Mouse (Mus musculus): ENCODE data around the gene Mfn2. TPM values are rescaled to one million over a fixed set of nuclear protein-coding genes. Genes with fewer than 3 reads are reported as not detected.
"Not testable (repeated sequence)": the region's sequence is repeated elsewhere in the genome, so short reads cannot be mapped to it uniquely, and the experiment has no call there.

Mfn2 gene
- total RNA-seq, 2 experiments from 2014 or later, result 346 to 413 TPM

DNA sequence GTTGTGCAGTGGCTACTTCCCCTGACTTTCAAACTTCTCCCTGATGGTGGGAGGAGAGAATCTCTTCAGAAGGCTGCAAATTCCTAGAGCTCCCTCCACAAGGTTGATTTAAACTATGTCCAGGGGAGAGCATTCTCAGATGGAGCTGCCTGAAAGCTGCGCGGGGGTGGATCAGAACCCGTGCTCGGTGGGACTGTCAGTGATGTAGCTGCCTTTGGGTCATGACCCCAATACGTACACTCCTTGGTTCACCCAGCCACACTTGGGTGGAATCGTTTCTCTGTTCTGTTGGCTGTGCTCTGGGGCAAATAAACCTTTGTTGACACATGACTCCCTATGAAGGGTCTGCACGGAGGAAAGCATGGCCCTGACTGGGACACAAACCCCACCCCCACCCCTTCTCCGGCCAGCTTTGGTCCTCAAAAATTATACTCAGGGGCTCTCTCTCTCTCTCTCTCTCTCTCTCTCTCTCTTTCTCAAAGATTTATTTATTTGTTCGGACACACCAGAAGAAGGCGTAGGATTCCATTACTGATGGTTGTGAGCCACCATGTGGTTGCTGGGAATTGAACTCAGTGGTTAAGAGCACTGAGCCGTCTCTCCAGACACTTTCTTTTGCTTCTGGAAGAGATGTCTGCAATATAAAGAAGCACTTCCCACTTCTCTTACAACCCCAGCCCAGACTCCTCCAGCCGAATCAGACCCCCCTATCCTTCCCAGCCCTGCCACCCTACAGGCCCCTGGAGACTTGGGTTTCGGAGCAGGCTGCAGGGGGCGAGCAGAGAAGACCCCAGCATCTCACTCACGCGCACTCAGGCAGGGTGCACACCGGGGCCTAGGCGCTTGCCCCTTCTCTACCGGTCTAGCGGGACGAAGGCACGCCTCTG is 36.7 kb downstream of the Mfn2 start:
- DNase-seq, result no peak

DNA sequence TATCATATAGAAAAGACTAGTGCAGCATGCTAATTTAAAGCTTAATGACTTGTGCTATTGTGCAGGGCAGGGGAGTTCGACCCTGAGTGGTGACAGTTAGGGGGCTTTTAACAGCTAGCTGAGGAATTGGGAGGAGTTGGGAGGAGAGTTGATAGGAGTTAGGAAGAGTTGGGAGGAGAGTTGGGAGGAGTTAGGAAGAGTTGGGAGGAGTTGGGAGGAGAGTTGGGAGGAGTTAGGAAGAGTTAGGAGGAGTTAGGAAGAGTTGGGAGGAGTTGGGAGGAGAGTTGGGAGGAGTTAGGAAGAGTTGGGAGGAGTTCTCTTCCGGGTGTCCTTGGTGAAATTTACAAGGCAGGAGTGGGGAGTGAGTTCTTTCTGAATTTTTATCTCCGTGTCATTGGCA is 37.7 kb downstream of the Mfn2 start:
- not testable (repeated sequence) for DNase-seq

DNA sequence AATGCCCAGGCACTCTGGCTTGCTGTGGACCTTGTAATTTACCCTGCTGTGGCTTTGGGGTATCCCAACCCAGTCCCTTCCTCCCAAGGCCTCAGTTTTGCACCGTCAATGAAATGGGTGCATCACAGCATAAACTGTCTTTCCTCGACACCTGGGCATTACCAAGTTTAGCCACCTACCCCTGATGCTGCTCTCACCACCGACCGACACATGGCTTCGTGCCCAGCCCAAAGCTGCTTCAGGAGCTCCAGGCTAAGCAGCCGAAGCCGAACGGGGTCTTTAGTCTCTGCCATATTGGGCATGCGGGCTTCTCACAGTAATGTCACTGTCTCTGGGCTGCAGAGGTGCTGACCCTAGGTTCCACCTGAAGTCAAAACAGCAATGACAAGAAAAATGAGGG is 38.4 kb downstream of the Mfn2 start:
- DNase-seq, result no peak

DNA sequence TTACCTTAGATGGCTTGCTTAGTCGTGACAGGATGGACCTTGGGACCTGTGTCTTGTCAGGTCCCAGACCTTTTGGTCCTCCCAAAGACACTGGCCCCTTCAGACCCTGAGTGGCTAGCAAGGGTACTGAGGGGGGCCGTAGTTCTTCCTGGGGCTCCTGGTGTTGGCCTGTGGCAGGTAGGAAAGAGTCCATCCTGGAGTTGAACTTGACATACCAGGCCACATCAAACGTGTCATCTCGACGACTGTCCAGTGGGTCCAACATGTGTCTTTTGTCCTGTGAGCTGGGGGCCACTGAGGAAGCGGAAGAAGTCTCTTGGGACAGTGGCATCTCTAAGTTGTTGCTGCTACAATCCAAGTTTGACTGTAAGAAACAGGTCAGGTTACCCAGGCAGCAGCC is 38.9 kb downstream of the Mfn2 start:
- DNase-seq, result no peak

DNA sequence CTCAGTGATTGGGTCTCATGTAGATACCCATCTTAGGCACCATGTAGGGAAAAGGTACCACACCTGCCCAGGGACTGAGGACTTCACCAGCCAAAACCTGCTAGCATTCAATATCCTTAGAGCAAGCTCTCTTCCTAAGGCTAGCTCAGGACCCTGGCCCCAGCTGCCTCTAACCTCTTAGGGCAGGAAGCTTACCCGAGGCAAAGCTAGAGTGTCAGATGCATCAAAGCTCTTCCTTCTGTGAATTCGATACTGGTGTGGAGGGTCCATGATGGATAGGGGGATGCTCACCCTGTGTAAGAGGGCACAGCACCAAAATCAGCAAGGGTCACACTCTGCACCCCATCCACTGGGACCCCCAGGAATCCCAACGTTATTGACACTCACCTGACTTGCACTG is 42.5 kb downstream of the Mfn2 start:
- DNase-seq, result no peak

DNA sequence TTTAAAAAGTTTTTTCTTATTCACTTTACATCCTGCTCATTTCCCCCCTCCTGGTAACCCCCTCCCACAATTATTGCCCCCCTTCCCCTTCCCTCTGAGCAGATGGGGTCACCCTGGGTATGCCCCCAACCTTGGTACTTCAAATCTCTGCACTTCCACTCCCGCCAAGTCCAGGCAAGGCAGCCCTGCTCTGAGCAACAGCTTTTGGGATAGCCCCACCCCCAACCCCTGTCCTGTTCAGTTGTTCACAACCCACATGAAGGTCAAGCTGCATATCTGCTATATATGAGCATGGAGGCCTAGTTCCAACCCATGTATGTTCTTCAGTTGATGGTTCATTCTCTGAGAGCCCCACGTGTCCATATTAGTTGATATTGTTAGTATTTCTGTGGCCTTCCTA is 53.7 kb downstream of the Mfn2 start:
- no peak for DNase-seq

DNA sequence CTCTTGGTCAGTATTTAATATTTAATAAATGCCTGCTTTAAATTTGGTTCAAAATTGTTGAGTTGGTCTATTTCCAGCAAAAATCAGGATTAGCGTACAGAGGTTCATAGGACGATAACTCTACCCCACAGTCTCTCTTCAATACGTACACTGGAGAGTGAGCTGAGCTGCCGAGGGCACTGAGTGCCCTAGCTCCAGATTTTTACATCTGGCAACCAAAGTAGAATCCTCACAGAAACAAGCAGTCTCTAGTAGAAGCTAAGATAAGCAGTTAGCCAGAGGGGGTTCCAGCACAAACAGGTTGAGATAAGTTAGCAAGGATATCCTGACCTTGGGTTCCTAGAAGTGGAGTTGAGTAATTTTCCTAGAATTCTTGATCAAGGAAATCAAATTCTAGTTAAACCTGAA is 55.9 kb downstream of the Mfn2 start:
- no peak for DNase-seq

DNA sequence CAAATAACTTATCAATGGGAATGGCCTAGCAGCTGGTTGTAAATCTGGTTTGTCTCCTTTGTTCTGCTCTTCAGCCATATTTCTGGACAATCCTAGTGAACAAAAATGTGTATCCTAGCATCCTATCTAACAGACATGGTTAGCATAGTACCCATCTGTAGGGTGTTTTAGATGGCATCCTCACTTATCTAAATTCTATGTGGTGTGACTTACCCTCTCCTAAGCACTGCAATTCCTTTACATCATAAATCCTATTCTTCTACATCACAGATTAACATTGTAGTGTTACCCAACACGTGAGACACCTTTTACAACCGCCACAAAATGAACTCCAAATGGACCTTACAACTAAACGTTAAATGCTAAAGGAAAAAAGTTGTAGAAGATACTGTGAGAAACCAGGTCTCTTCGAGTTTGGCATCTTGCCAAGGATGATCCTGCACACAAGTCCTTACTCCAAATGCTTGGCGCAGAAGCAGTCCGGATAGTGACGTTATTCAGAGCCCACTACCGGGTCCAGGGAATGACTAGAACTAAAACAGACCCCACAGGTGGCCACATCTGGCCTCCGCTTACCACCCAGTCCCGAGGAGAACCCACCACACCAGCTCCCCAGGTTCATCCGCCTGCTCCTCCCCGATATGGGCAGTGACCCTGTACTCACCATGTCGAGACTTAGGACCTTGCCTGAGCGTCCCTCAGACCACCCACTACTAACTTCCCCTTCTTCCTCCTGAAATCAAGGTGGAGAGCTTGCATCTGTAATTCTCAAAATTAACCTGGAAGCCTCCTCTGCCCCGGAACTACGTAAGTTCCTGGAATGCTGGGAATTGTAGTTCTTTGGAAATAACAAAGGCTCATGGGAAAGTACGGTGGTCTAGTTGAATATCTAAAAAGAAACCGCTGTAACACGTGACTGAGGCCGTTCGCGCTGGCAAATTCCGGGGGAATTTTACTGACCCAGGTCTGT is 56.6 kb downstream of the Mfn2 start, which contains the start of gene Zfp933:
Gene Zfp933, minus strand, starts transcription at position 753 of the 970 bp plus-strand sequence.
- peak; percentile 54 for DNase-seq

DNA sequence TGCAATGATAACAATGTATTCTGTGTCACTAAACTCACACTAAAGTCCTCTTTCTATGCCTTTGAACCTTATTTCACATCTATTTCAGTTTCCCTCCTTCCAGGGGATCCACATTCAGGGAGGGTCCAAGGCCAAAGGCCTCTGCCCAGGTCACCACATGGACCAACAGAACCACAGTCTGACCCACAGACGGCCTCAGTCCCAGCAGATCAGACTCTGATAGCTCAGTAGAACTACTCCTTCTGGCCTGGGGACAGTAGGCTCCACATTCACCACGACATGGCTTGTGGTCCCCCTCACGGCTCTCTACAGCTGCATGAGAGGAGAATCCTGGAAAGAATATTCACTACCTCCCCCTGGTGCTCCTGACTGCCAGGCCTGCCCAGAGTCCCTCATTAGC is 61.6 kb downstream of the Mfn2 start:
- DNase-seq, result no peak

DNA sequence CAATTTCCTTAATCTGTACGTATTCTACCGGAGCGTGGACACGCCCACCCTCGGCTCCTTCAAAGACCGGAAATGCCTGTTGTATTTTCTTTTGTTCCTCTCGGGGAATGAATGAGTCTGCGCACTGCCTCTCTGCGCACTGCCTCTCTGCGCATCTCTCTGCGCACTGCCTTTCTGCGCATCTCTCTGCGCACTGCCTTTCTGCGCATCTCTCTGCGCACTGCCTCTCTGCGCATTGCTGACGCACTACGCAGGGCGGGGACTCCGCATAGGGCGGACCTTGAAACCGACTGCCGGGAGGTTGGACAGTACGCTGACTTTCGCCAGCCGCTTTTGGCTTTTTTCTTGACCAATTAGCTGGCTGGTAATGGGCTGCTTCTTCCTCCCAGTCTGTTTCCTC is 65.2 kb downstream of the Mfn2 start:
- peak; percentile 40 for DNase-seq

DNA sequence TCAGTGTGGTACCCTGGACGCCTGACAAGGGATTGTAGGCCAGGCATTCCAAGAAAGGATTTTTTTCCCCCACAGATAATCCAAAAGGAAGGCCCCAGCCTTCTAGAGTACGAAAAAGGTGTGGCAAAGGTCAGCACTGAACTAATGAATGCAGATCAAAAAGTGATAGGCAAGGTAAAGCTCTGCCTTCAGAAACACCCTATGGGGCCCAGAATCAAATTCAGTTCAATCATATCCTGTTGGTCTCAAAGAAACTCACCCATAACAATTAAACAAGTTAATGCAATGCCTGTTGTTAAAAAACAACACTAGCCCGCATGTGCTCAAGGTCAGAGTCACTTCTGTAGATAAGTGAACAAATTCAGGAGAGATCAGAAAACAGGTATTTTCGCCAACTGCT is 80.1 kb downstream of the Mfn2 start:
- no peak for DNase-seq

Other genes with a start within 250 kb of the Mfn2 start
- gene Zfp534, start 202.2 kb downstream of the Mfn2 start, total RNA-seq (2021), result not detected
- gene Zfp984, start 94.9 kb downstream of the Mfn2 start, total RNA-seq (2021), result under 1 TPM; 0.84 to 0.99 TPM
- 1 to 10 TPM; 8.1 to 8.2 TPM for gene Zfp933, start 56.3 kb downstream of the Mfn2 start, total RNA-seq (2021)
- 1 to 10 TPM; 4.3 to 4.4 TPM for gene Miip, start 35.9 kb downstream of the Mfn2 start, total RNA-seq (2021)
- 1 to 10 TPM; 4.7 to 5.5 TPM for gene Fv1, start 35.7 kb downstream of the Mfn2 start, total RNA-seq (2021)
- 10 to 100 TPM; 25.2 to 28.9 TPM for gene Plod1, start 32.1 kb upstream of the Mfn2 start, total RNA-seq (2021)
- gene 2510039O18Rik, start 36.2 kb upstream of the Mfn2 start, total RNA-seq (2021), result 10 to 100 TPM; 19.1 to 20.0 TPM
- gene Nppb, start 81.1 kb upstream of the Mfn2 start, total RNA-seq (2021), result not detected
- not detected for gene Nppa, start 96.0 kb upstream of the Mfn2 start, total RNA-seq (2021)
- 1 to 10 TPM; 3.5 to 4.7 TPM for gene Clcn6, start 134.1 kb upstream of the Mfn2 start, total RNA-seq (2021)
- 1 to 10 TPM; 6.8 to 9.4 TPM for gene Mthfr, start 134.4 kb upstream of the Mfn2 start, total RNA-seq (2021)
- 10 to 100 TPM; 10.9 to 16.2 TPM for gene Agtrap, start 183.3 kb upstream of the Mfn2 start, total RNA-seq (2021)
- gene Mad2l2, start 225.7 kb upstream of the Mfn2 start, total RNA-seq (2021), result 10 to 100 TPM; 10.2 to 11.0 TPM
- gene Draxin, start 226.0 kb upstream of the Mfn2 start, total RNA-seq (2021), result not detected
- gene Fbxo6, start 247.4 kb upstream of the Mfn2 start, total RNA-seq (2021), result 10 to 100 TPM; 28.8 to 29.8 TPM

All from gastrocnemius, postnatal 25 days (tissue).